Mouse (Mus musculus) heart, postnatal 25 days (tissue): Measurements from ENCODE around the gene Fadd. TPM values are rescaled to one million over a fixed set of nuclear protein-coding genes. Genes with fewer than 3 reads are reported as not detected.

Source experiments
- DNase-seq: peaks from one replicate; pipeline ENCODE4 v3.0.0; 2022; ENCODE audit warnings: low spot score
- intact Hi-C: fragments of 180-260 bp; cut with DNase I; formaldehyde crosslinking; loops from one replicate; pipeline ENCODE4 v1.15.1; 2025
- total RNA-seq, 2 experiments: library from RNA; stranded (reverse); gene quantifications; 2 replicates each; pipeline ENCODE4 v1.2.3; 2021

The Fadd gene
- 1 to 10 TPM; 8.2 to 8.6 TPM for total RNA-seq

GRCm38 (mm10) chr7:144582284-144582980, at the start of gene Fadd:
TSS of gene Fadd (minus strand) at chr7:144582463.
- DNase-seq = peak; percentile 90
- intact Hi-C loops = loop anchor here (5.0 kb wide), 2 partner anchors 75 to 95 kb away; no protein-coding TSS in a partner anchor

- DNase-seq = no peak
- intact Hi-C loops = no loop called here
These were observed 48.4 kb upstream of the Fadd start for GRCm38 (mm10) chr7:144630622-144631021.

DNA sequence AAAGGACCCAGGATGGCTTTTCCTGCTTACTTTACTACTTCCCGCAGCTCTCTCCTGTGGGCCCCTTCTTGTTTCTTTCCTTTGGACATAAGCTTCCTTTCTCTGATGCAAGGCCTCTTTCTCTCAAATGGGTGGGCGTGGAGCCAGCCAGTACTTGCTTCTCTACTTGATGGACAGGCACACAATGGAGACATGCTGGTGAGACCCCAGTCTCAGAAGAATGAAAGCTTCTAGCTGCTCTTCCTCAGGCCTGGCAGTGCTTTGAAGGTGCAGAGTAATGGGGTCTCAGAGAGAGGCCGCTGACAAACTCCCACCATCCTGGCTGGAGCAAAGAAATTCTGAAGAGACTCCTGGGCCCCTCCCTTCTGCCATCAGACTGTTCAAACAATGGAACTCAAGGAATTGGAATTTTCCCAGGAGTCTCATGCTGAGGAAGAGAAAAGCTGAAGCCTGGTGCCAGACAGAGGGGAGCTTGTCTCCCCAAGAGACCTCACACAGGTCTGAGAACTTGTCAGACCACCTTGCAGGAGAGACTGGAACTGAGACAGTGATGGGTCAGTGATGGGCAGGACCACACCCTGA, 46.2 kb upstream of the Fadd start:
- no peak for DNase-seq
- intact Hi-C loops = no loop called here

GRCm38 (mm10) chr7:144627606-144628333, 45.5 kb upstream of the Fadd start:
- intact Hi-C loops = no loop called here
- no peak for DNase-seq

- no peak for DNase-seq
- intact Hi-C loops = no loop called here
These were observed 43.8 kb upstream of the Fadd start for GRCm38 (mm10) chr7:144626042-144626441.

DNA sequence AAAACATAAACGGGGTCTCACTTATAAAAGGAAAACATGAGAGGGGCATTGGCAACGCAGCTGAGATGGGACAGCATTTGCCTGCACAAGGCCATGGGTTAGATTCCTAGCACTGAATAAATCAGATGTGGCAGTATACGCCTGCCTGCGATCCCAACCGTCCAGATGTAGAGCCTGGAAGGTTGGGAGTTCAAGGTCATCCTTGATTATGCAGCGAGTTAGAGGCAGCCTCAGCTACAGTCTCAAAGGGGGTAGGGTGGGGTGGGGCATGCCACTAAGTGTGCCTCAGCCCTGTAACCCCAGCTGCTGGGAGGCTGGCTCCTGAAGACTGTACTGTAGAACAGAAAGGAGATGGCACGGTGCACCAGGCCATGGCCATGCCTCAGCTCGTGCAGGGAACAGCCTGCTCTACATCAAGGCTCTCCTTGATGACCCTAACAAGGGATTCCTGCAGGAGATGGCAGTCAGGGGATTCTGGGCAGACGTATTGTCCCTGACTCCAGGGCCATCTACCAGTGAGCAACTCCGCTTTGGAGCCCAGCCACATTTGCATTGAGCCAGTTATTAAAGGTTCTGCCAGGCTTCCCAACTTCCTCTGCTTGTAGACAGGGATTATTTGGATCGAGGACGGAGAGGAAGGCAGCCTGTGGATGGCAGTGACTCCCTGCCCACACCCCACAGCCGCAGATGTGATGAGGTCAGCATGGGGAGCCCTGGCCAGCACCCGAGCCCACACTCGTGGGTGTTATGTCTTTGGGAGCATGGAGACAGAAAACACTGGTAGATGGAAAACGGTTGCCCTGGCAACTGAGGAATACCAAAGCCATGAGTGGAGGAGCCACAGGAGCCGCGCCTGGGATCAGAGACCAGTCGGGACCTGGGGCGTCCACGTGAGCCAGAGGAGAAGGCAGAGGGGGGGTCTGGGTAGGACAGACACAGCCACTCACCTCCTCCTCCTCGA, 38.7 kb upstream of the Fadd start:
- intact Hi-C loops = no loop called here
- peak; percentile 33 for DNase-seq

GRCm38 (mm10) chr7:144620315-144620714, 38.1 kb upstream of the Fadd start:
- DNase-seq = no peak
- intact Hi-C loops = no loop called here

GRCm38 (mm10) chr7:144615343-144615742, 33.1 kb upstream of the Fadd start:
- intact Hi-C loops = no loop called here
- DNase-seq = no peak

DNA sequence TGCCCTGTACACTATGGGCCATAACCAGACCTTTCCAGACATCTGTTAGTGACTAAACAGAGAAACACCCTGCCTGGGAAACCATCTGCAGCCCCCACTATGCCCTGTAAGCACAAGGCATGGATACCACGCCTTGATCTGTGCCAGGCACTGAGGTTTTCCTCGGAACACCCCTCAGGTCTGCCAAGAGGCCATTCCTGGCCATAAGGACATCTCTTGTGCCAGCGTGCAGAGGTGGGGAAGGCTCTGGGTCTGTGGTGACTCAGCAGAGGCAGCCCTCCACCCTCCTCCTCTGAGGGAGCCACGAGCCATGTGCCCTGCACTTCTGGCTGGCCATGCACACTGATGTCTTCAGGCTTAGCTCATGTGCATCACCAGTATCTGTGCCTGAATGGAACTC, 30.6 kb upstream of the Fadd start:
- intact Hi-C loops = no loop called here
- DNase-seq = no peak

DNA sequence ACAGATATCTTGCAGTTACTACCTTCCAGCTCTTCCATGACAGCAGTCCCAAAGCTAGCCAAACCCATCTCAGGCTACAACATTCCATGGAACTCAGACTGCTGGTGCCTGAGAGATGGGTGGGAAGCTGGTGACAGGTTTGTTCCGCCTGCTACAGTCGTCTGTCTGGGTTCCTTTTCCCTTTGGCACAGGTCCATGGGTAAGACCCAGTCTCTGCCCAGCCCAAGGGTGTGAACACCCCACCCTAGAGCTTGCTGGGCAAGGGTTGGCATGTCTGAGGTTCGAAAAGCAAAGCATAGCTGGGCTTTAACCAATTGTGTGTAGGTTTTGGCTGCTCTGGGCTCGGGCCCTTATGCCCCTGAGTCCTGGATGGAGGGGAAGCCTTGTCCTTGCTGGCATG, 30.1 kb upstream of the Fadd start:
- intact Hi-C loops = no loop called here
- no peak for DNase-seq

- intact Hi-C loops = no loop called here
- no peak for DNase-seq
These were observed 29.3 kb upstream of the Fadd start for GRCm38 (mm10) chr7:144611595-144611994.

DNA sequence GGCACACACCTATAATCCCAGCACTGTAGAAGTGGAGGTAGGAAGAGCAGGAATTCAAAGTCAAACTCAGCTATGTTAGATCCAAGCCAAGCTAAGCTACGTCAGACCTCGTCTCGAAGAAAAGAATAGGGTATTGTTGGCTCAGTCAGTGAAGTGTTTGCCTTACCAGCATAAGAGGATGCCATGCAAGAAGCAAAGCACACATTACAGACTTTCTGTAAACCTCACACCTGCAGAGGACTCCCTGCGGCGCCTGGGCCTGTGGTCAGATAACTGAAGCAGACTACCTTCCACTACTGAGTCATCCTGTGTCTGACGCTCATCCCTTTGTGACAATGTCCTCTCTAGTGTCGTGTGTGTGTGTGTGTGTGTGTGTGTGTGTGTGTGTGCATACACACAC, 27.3 kb upstream of the Fadd start:
- no peak for DNase-seq
- intact Hi-C loops = no loop called here

- intact Hi-C loops = no loop called here
- no peak for DNase-seq
These were observed 25.6 kb upstream of the Fadd start for GRCm38 (mm10) chr7:144607862-144608261.

- intact Hi-C loops = no loop called here
- DNase-seq = no peak
These were observed 22.5 kb upstream of the Fadd start for GRCm38 (mm10) chr7:144604735-144605134.

DNA sequence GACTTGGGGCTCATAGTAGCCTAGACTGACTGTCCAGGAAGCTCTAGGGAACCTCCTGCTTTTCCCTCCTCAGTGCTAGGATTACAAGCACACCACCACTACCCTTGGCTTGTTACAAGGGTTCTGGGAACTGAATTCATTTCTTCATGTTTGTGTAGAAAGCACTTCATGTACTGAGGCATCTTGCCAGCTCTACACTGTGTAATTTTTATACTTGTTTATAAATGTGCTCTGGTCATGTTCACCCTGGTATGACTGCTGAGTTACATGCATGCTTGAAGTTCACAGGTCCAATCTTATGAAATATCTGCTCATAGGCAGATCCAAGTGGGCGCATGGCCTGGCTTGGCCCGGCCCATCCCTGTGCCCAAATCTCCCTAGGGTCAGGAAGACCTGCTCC, 22.0 kb upstream of the Fadd start:
- DNase-seq = no peak
- intact Hi-C loops = no loop called here

GRCm38 (mm10) chr7:144600333-144600900, 18.2 kb upstream of the Fadd start:
- intact Hi-C loops = no loop called here
- DNase-seq = no peak

GRCm38 (mm10) chr7:144589508-144589907, 7.2 kb upstream of the Fadd start:
- intact Hi-C loops = no loop called here
- DNase-seq = no peak

DNA sequence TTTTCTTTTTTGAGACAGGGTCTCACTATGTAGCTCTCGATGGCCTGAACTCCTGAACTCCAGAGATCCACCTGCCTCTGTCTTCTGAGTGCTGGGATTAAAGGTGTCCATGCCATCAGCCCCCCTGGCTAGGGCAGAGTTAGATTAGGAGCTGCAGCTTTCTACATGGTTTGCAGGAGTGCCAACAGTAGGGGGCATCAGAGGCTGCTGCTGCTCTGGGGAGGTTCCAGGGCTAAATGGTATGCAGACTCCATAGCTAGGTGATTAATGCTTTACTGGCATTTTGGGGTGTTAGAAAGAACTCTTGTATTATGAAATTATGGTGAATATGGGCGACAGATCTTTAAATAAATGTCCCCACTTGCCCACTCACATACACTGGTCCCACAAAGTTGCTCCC, 5.0 kb upstream of the Fadd start:
- DNase-seq = no peak
- intact Hi-C loops = no loop called here

DNA sequence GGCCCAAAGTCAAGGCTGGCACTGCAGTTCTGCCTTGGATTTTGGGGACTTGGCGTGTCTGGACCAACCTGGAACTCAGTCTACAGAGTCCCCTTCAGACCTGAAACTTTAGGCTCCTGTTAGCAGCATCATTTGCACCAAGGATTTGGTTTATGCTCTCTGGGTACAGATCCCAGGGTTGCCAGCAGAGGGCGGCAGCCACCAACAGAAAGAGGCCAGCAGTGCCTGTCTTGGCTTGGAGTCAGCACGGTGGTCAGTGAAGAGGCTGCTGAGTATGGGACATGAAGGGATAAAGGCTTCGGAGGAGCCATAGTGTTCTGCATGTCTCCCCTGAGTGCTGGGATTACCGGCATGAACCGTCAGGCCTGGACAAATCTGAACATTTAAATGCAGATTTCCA, 3.4 kb upstream of the Fadd start:
- intact Hi-C loops = loop anchor here (1.0 to 2.0 kb wide), 3 partner anchors 191 to 369 kb away; no protein-coding TSS in a partner anchor
- DNase-seq = peak; percentile 26

- no peak for DNase-seq
- intact Hi-C loops = loop anchor here (2.0 to 5.0 kb wide), 4 partner anchors 76 to 367 kb away; no protein-coding TSS in a partner anchor
These were observed 1.4 kb upstream of the Fadd start for GRCm38 (mm10) chr7:144583619-144584018.
